Mouse (Mus musculus): Measurements from ENCODE around the gene Fbxw17. TPM values are rescaled to one million over a fixed set of nuclear protein-coding genes. Genes with fewer than 3 reads are reported as not detected.
"Not testable (repeated sequence)": the region's sequence is repeated elsewhere in the genome, so short reads cannot be mapped to it uniquely, and the experiment has no call there.

The Fbxw17 gene
- 1 to 10 TPM; 7.3 to 7.9 TPM for total RNA-seq (2021)
- long read RNA-seq, experiment 1, partial matches to known transcripts = 0 of 4 reads
- long read RNA-seq, experiment 1, other reads (novel, unspliced or antisense) = 1 of 4 reads
- long read RNA-seq, experiment 2, partial matches to known transcripts = 1 of 8 reads
- long read RNA-seq, experiment 2, other reads (novel, unspliced or antisense) = 5 of 8 reads

DNA sequence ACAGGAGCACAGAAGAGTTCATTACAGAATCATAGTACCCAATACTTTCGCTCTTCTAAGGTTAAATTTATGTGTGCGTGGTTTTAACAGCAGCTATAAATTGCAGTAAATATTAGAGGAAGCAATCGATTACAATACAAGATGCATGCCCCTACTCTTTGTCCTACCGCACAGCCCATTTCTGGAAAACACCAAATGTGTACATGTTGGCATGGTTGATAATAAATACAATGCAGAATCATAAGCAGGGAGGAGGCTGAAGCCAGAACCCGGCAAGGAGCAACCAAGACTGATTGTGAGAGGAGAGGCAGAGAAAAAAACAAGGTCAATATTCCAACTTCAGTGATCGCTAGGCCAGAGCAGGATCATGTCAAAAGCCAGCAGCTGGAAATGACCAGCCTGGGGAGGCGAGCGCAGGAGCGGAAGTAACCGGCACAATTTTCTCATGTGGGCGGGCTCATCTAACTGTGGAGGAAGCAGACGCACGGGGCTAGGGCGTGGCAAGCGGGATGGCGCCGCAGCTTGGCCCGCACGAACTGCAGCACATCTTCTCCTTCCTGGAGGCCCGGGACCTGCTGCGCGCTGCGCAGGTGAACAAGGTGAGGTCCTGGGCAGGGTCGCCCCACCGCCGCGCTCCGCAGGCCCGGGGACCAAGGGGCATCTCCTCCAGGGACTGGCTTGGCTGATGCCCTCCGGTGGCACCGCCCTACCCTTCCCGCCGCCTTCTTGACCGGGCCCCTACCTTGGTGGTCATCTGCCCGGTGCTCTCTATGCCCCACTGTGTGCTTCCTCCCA, at the start of gene Fbxw17:
Fbxw17 (plus strand) TSS at position 476 of the 795 bp plus-strand sequence.
- intact Hi-C loops (cut with DNase I) = no loop called here
- peak; percentile 72 to 82 for DNase-seq

DNA sequence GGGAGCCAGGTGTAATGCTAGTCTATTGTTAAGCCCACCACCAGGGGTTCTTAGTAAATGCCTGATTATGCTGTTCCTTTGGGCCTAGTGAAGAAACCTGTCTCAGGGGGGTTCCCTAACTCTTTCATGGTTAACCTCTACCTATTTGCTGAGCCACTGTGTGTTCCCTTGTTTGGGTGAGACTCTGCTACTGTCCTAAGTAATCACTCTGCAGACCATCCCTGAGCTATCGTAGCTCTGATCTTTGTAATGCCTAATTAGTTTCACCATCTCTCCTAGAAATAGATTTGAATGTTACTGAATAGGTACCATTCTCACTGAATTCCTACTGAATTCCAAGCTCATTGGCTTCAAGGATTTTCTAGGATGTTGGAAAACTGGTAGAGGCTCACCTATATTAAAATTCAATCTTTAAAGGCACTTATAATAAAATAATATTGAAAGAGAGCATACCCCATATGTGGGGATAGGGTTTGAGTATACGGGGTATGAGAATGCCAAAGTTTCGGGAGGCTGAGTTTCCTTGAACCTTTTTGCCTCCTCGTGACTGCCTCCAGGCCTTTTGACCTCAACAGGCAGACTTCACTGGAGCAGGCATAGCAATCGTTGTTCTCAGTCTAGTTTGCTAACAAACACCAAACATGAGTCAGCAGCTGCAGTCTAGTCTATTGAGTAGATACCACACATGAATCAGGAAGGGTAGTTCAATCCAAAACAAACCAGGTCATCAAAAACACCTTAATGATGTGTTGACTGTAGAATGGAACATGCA, 44.5 kb upstream of the Fbxw17 start:
- intact Hi-C loops (cut with DNase I); DNase-seq: not testable (repeated sequence)

DNA sequence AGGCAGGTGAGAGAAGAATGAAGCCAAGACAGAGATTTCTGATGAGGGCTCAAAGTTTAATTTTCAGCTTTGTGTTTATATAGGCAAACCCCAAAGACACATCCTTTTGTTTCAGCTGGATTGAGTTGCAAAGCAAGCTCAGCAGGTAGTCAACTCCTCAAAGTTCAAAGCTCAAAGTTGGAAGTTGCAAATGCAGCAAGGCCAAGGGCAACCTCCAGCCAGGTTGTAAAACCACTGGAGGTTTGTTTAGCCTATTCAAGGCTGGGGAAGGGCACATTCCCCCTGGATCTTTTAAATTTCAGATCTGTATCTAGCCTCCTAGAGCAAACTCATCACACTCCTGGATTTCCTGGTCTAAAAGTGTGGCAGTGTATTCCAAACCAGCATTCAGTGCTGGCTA, 28.5 kb upstream of the Fbxw17 start:
- DNase-seq; intact Hi-C loops (cut with DNase I): not testable (repeated sequence)

DNA sequence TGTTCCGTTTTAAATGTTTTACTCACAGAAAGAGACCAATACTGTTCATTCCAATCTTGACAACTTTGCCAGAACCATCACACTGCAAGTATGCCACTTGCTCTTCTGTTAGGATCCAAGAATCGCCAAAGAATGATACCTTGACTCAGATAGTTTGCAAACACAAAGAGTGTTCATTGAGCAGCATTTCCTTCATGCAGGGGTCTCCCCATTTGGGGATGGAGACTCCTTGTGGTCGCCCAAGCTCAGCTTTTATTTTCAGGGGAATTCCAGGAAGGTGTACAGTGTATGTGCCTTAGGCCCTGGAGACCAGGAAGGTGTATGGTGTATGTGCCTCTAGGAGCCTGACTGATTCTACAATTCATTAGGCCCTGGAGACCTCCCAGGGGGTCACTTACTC, 757 bp downstream of the Fbxw17 start:
- intact Hi-C loops (cut with DNase I) = no loop called here

DNA sequence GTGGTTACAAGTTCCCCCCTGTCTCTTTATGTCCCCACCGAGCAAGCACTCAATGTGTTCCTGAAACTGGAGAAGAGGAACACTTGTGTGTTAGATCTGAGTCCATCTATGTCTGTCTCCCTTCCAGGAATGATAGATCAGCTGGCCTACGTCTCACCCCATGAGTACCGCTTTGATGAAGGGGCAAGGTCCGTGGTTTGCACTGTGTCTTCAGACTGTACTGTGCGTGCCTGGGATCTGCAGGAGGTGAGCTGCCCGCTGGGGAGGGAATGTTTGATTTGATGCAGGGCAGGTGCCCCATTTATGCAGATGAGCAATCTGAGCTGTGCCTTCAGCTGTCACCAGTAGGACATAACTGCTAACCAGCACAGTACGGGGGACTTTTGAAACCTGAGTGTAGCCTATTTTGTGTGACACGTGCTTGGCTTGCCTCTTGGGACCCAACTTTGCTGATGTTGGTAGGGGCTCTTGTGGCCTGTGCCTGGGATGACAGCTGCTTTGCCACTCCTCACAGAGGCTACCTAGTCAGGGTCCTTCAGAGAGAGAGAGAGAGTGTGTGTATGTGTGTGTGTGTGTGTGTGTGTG, 6.1 kb downstream of the Fbxw17 start:
- intact Hi-C loops (cut with DNase I) = no loop called here
- DNase-seq = no peak

More for the DNA sequence above, 757 bp downstream of the Fbxw17 start:
- no peak for DNase-seq

DNA sequence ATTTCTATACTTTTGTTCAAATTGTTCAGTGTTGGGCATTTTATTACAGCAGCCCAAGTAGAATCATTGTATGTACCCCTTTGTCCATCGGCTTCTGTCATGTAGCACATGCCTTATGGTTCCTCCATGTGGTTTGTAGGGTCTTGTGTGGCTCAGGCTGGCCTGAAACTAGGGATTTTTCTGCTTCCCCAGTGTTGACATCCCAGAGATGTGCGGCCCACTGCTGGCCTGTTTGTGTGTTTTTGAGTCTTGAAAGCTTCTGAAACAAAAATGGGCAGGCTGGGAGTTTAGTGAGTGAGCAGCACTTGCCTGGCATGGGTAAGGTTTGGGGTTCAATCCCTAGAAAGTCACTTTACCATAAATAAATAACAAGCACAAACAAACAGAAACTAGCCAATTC, 6.9 kb downstream of the Fbxw17 start:
- DNase-seq = no peak
- intact Hi-C loops (cut with DNase I) = no loop called here

DNA sequence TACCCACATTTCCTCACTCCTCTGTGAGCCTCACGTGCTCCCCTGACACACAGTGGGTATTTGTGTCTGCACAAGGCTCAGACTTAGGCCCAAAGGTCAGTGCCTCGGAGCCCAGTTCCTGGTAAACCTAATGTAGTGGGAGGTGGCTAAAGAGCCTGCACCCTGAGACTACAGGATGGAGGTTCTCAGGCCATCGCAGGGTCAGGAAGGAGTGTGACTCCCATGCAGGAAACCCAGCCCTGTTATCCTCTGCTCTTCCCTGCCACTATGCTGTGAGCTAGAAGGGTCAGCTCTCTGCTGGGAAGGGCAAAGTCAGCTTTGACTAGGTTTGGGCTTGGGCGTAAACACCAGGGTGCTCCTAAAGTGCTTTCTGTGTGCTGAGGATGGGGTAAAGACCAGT, 9.0 kb downstream of the Fbxw17 start:
- DNase-seq = no peak
- intact Hi-C loops (cut with DNase I) = no loop called here

DNA sequence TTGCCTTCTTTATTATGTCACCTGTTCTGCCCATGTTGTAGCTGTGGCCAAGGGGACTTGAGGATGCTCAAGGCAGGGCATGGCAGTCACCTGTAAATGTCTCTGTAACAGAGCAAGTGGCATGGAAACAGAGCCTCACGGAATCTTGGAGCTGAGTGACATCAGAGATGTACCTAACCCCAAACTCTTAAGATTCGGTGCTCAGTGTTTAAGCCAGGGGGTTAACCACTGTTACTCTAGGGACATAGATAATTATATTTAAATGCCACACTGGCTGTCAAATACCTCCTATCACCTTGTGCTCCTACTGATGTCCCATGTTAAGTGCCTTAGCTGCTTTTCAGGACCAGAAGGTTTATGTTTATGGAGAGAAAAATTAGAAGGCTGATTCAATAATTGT, 26.1 kb downstream of the Fbxw17 start, which contains the start of gene Gm47429:
Gm47429 (minus strand) TSS at position 101 of the 400 bp plus-strand sequence.
- DNase-seq = no peak
- intact Hi-C loops (cut with DNase I) = no loop called here

DNA sequence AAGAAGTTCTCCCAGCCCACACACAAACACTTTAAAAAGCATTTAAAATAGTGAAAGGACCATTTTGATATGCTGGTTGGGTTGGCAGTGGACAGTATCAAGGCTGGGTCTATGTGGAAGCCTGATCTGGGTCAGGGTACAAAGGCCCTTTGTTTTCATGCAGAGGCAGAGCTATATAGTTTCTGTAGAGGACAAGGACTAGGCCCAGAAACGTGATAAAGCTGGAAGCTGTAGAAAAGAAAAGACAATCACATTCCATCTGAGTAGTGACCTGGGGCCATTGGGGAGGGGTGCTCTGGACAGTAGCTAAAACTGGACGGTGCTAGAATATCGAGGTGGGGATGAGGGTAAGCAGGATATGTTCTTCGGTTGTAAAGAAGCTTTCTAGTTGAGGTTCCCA, 27.6 kb downstream of the Fbxw17 start:
- no peak for DNase-seq
- intact Hi-C loops (cut with DNase I) = no loop called here

DNA sequence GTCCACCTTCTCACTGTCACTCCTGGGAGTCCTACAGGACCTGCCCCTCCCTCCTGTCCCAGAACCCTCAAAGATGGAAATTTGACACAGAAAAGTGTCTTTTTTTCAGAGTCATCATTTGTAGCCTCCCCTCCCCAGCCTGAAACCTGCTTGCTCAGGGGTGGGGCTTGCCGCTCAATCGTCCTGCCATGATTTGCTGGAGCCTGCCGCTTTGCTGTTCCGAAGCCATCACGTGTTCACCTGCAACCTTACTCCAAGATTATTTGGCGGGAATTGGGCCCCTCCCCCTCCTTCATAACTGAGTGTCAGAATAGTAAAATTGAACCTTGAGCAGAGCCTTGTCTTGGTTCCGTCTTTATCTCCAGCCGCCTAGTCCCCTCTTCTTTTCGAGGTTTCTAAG, 34.6 kb downstream of the Fbxw17 start:
- intact Hi-C loops (cut with DNase I); DNase-seq: not testable (repeated sequence)

DNA sequence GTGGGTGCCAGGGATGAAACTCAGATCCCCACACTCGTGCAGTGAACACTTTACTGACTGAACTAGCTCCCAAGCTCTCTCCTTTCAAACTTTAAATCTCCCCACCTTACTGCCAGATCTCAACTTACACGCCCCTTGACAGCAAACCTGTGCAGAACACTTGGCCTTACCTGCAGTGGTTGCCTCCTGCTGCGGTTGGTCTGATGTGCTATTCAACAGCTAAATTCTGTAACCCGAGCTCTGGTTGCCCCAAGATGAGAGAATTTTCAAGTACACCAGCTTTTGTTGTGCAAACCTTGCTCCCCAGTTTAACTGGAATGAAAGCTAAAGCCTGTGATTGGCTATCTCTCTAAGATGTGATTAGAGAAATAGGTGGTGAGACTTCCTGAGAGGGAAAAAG, 35.8 kb downstream of the Fbxw17 start:
- no peak for DNase-seq
- intact Hi-C loops (cut with DNase I) = no loop called here

DNA sequence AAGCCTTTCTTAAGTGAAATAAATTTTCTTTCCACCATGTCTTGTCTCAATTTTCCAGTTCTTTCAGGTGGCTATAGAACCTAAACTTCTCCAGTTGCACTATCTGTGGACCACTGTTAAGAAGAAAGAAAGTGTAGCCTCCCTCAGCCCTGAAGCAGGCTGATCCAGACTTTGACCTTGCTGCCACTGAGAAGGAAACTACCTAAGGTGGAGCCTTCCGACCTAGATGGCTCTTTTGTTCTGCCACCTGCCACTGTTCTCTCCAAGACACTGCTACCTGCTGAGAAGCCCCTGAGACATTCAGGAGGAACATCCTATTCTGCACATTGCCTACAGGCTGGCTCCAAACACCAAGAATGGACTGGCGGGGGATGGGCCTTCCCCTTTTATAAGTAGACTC, 42.8 kb downstream of the Fbxw17 start:
- DNase-seq; intact Hi-C loops (cut with DNase I): not testable (repeated sequence)

DNA sequence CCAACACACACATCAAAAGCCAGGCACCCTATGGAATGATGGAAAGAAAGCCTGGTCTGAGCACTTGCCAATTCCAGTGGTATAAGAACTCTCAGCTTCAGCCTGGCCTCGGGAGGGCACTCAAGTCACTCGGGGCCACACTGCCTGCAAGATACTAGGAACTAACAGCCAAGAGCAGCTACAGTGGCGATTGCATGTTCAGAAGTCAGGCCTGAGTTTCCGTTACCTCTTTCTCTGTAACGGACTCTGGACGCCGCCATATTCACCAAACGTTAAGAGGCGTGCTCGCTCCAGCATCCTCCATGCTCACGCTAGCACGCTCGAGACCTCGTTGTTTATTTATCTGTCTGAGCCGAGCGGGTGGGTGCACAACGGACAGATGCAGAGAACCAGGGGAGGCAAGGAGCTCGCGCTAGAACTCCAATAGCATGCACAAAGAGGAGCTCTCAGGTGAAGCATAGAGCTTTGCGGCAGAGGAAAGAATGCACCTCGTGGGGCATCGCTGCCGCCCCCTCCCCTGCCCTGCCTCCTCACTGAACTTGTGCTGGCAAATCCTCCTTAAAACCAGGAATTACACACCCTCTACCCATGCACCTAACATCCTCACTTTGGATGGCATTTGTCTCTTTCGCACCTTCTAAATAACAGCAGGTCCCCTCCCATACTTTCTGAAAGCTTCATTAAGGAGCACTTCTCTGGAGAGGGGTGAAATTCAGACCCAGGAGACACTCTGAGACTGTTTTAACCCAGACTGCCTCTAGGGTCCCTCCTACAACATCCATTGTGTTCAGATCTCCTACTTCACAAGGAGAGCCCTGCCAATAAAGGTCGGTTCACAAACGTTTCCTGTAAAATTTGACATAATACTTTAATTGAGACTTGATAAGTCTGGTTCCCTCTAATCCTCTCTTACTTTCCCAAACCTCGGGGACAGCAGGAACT, 47.2 kb downstream of the Fbxw17 start:
- no peak for DNase-seq
- intact Hi-C loops (cut with DNase I) = no loop called here

DNA sequence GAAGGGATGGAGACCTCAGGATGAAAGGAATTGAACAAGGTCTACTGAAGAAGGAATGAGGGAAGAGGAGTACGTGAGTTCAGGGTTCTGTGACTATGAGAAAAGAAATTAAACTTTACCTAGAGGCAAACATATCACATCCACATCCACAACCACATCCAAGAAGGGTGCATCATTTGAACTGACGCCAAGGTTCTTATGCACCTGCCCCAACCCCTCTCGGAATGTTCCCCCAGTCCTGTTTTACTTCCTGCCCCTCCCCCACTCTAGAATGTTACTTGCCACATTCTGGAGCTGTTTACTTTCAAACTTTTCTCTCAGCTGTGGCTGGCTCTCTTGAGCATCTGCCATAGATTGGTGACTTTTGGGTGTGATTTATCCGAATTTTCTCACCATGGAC, 49.3 kb downstream of the Fbxw17 start, which contains the start of gene Nutm2:
Nutm2 (plus strand) TSS at position 301 of the 400 bp plus-strand sequence.
- intact Hi-C loops (cut with DNase I) = no loop called here
- no peak for DNase-seq

Other genes with a start within 250 kb of the Fbxw17 start
- not detected for gene Gm906, start 167.6 kb upstream of the Fbxw17 start, total RNA-seq (2021)
- gene Gm47429, start 26.0 kb downstream of the Fbxw17 start, total RNA-seq (2021) = not detected
- gene Nutm2, start 49.4 kb downstream of the Fbxw17 start, total RNA-seq (2021) = not detected
- gene Gm904, start 225.4 kb downstream of the Fbxw17 start, total RNA-seq (2021) = not detected